Mouse (Mus musculus) forebrain, embryonic 11.5 days (tissue): Measurements from ENCODE around the gene Sco1. TPM values are rescaled to one million over a fixed set of nuclear protein-coding genes. Genes with fewer than 3 reads are reported as not detected.
A peak's percentile ranks its signal among the peaks of the same experiment; 100 is the strongest.
"Not testable (repeated sequence)": the region's sequence is repeated elsewhere in the genome, so short reads cannot be mapped to it uniquely, and the experiment has no call there.

Source experiments
- ATAC-seq: fragments of 200-750 bp; cut with Nextera tagmentation; replicated peaks from 2 replicates; pipeline ENCODE4 v1.8.0; 2017; ENCODE audit warnings: moderate TSS enrichment; ENCODE audit not compliant: low FRiP score
- DNase-seq: peaks from one replicate; pipeline ENCODE4 v3.0.0-alpha.2; 2017; ENCODE audit warnings: low spot score
- H3K27ac ChIP-seq: fragments of 300-500 bp; sonication (generic); 2 replicates; pipeline ENCODE4 v1.5.1; 2014; ENCODE audit warnings: low read depth, low read length
- H3K27me3 ChIP-seq: fragments of 300-500 bp; sonication (generic); 2 replicates; pipeline ENCODE4 v1.6.1; 2014; ENCODE audit warnings: mild to moderate bottlenecking, low read length, mixed read lengths; ENCODE audit not compliant: control insufficient read depth, insufficient read depth
- H3K36me3 ChIP-seq: fragments of 300-500 bp; sonication (generic); 2 replicates; pipeline ENCODE4 v1.6.1; 2014; ENCODE audit warnings: mild to moderate bottlenecking, low read length, moderate library complexity, mixed read lengths; ENCODE audit not compliant: control insufficient read depth, insufficient read depth
- H3K4me1 ChIP-seq: fragments of 300-500 bp; sonication (generic); replicated peaks from 2 replicates; pipeline ENCODE4 v1.6.1; 2014; ENCODE audit warnings: low read length, mixed read lengths; ENCODE audit not compliant: control insufficient read depth, insufficient read depth
- H3K4me2 ChIP-seq: fragments of 300-500 bp; sonication (generic); 2 replicates; pipeline ENCODE4 v1.6.1; 2014; ENCODE audit warnings: low read depth, mild to moderate bottlenecking, low read length, moderate library complexity, mixed read lengths; ENCODE audit not compliant: severe bottlenecking
- H3K4me3 ChIP-seq: fragments of 300-500 bp; sonication (generic); 2 replicates; pipeline ENCODE4 v1.5.1; 2014; ENCODE audit warnings: low read depth, low read length
- H3K9ac ChIP-seq: fragments of 300-500 bp; sonication (generic); 2 replicates; pipeline ENCODE4 v1.6.1; 2014; ENCODE audit warnings: low read length
- H3K9me3 ChIP-seq: fragments of 300-500 bp; sonication (generic); 2 replicates; pipeline ENCODE4 v1.6.1; 2016; ENCODE audit warnings: low read length, mixed read lengths; ENCODE audit not compliant: control insufficient read depth
- WGBS: fragments of 180-500 bp; shearing (Covaris S2); extraction: QIAGEN DNeasy Blood & Tissue Kit; methylation state at CpG from one replicate; pipeline ENCODE4 v1.1.7; 2014; 5-methylcytosine and 5-hydroxymethylcytosine counted together
- polyA plus RNA-seq: library from polyadenylated mRNA; unstranded; fragments of >200 nt; fragmentation: Nextera tagmentation; extraction: Ambion mirVana; gene quantifications from 2 replicates; pipeline ENCODE4 v1.2.1, GENCODE M21; 2014

The Sco1 gene
- polyA plus RNA-seq, 1 experiment from 2014 or later: 21.9 TPM

DNA sequence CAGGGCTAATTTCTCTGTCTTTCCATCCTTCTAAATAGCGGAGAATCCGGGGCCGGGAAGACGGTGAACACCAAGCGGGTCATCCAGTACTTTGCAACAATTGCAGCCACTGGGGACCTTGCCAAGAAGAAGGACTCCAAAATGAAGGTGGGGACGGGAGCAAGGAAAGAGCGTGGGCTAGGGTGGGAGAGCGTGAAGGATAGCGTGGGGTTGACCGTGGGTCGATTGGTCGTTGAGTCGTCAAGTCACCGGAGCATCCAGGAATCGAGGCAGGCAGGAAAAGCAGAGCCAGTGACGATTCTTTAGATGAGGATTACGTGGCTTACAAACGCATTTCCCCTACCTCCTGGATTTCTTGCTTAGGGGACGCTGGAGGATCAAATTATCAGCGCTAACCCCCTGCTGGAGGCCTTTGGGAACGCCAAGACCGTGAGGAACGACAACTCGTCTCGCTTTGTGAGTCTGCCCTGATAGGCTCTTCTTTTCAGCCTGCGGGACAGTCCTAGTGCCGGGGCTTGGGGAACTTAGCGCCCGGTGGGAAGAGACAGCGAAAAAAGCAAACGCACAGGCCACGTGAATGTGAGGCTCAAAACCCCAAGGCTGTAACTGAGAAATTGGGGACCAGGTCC is 31.4 kb downstream of the Sco1 start:
- Histone ChIP-seq H3K9me3 (no peaks in the 10 kb centered on the region), H3K9ac (no peak overlapping the region), H3K27me3 (peaks cover 14% of the 10 kb centered on the region), H3K4me1 (peaks cover 6% of the 10 kb centered on the region; the same call in 1 of the 2 replicates), H3K27ac (no peak overlapping the region), H3K4me3 (no peak overlapping the region), H3K4me2 (no peak overlapping the region), H3K36me3 (no peaks in the 10 kb centered on the region)
- DNase-seq (peak; percentile 48), ATAC-seq (no peak)
- WGBS: 41% methylated on average over 32 of the region's 32 CpGs

DNA sequence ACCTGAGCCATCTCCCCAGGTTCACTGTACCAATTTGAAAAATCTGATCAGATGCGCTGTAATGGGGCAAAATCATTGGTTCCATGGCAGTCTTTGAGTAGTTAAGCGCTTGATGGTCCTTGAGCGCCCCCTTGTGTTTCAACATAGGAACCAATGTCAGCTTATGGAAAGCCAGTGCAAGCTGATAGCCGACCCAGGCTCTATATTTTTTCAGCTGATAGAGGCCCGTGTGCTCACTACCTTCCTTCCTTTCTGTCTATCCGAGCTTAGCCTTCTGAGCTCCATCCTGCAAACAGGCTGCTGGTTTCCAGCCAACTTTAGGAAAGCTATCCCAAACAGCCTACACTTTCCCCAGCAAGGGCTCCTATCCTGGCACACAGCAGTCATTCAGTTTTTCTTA is 33.0 kb downstream of the Sco1 start:
- H3K27me3 ChIP-seq: peaks cover 14% of the 10 kb centered on the region
- ATAC-seq: 0 out of 2 replicates have a peak, but pooled peaks have one; percentile 50
- H3K4me3 ChIP-seq: no peak overlapping the region
- WGBS: 3% methylated on average over 6 of the region's 6 CpGs
- H3K36me3 ChIP-seq: no peaks in the 10 kb centered on the region
- H3K4me1 ChIP-seq: no peaks in the 10 kb centered on the region; the same call in 1 of the 2 replicates
- H3K9me3 ChIP-seq: no peaks in the 10 kb centered on the region
- H3K27ac ChIP-seq: no peak overlapping the region
- H3K4me2 ChIP-seq: no peak overlapping the region
- DNase-seq: peak; percentile 84
- H3K9ac ChIP-seq: no peak overlapping the region

DNA sequence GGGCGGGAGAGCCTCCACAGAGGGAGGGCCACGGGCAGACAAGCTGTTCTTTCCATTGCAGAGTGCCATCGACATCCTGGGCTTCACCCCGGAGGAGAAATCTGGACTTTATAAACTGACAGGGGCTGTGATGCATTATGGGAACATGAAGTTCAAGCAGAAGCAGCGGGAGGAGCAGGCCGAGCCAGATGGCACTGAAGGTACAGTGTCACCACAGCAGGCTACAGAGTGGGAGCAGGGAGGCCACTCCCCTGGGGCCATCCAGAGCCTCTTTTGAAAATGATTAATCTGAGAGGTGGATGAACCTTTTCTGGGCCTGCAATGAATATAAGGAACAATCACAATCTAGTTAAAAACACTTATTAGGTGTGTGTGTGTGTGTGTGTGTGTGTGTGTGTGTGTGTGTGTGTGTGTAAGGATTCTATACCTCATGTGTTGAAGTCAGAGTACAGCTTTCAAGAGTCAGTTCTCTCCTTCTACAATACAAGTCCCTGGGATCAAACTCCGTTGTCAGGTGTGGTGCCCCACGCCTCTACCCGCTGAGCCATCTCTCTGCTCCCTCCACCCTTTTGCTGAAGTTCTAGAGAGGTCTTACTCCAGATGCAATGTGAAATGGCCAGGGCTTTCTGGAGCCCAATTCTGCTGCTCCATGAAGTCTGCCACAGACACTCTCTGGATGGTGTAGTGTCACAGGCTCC is 34.1 kb downstream of the Sco1 start:
- peak; percentile 46 for DNase-seq
- H3K4me3 ChIP-seq: no peak overlapping the region
- WGBS: 62% methylated on average over 9 of the region's 9 CpGs

DNA sequence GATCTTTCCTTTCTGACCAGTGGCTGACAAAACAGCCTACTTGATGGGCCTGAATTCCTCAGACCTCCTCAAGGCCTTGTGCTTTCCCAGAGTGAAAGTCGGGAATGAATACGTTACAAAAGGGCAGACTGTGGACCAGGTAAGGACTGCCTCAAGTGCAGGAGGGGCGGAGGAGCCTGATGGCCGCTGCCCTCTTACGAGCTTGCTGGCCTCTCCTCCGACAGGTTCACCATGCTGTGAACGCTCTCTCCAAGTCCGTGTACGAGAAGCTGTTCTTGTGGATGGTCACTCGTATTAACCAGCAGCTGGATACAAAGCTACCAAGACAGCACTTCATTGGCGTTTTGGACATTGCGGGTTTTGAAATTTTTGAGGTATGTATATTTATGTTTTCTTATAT is 34.8 kb downstream of the Sco1 start:
- Histone ChIP-seq H3K27ac (no peak overlapping the region), H3K27me3 (peaks cover 14% of the 10 kb centered on the region), H3K4me3 (no peak overlapping the region), H3K4me1 (no peaks in the 10 kb centered on the region), H3K9ac (no peak overlapping the region), H3K4me2 (no peak overlapping the region), H3K36me3 (no peaks in the 10 kb centered on the region), H3K9me3 (no peaks in the 10 kb centered on the region)
- 89% methylated on average over 12 of the region's 12 CpGs for WGBS
- ATAC-seq (no peak), DNase-seq (peak; percentile 43)

More for the DNA sequence above, 34.1 kb downstream of the Sco1 start:
- Histone ChIP-seq H3K9me3 (no peaks in the 10 kb centered on the region), H3K4me2 (no peak overlapping the region), H3K4me1 (no peaks in the 10 kb centered on the region), H3K27me3 (peaks cover 14% of the 10 kb centered on the region), H3K27ac (no peak overlapping the region), H3K9ac (no peak overlapping the region), H3K36me3 (no peaks in the 10 kb centered on the region)
- ATAC-seq: no peak

DNA sequence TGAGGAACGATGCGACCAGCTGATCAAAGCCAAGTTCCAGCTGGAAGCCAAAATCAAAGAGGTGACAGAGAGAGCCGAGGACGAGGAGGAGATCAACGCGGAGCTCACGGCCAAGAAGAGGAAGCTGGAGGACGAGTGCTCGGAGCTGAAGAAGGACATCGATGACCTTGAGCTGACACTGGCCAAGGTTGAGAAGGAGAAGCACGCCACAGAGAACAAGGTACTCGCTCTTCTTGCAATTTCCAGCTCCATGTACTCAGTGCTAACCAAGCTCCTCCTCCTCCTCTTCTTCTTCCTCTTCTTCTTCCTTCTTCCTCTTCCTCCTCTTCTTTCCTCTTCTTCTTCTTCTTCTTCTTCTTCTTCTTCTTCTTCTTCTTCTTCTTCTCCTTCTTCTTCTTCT is 39.9 kb downstream of the Sco1 start:
- H3K27ac ChIP-seq, H3K4me2 ChIP-seq: not testable (repeated sequence)
- 93% methylated on average over 12 of the region's 12 CpGs for WGBS

DNA sequence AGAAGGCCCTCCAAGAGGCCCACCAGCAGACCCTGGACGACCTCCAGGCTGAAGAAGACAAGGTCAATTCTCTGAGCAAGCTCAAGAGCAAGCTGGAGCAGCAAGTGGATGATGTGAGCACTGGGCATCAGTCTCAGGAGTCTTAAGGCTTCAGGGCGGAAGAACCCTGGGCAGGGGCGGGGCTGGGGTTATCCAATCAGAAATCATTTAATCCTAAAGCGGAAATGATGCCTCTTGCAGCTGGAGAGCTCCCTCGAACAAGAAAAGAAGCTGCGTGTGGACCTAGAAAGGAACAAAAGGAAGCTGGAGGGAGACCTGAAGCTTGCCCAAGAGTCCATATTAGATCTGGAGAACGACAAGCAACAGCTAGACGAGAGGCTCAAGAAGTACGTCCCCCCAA is 40.7 kb downstream of the Sco1 start:
- Histone ChIP-seq H3K36me3 (no peaks in the 10 kb centered on the region), H3K4me3 (no peak overlapping the region), H3K9me3 (no peaks in the 10 kb centered on the region), H3K27me3 (no peaks in the 10 kb centered on the region), H3K4me2 (no peak overlapping the region), H3K9ac (no peak overlapping the region), H3K4me1 (no peaks in the 10 kb centered on the region), H3K27ac (no peak overlapping the region)
- WGBS: 85% methylated on average over 9 of the region's 9 CpGs
- DNase-seq (no peak), ATAC-seq (no peak)

More for the DNA sequence above, 39.9 kb downstream of the Sco1 start:
- not testable (repeated sequence) for ATAC-seq, H3K36me3 ChIP-seq, H3K4me1 ChIP-seq, H3K27me3 ChIP-seq, H3K9me3 ChIP-seq, H3K4me3 ChIP-seq, H3K9ac ChIP-seq, DNase-seq

DNA sequence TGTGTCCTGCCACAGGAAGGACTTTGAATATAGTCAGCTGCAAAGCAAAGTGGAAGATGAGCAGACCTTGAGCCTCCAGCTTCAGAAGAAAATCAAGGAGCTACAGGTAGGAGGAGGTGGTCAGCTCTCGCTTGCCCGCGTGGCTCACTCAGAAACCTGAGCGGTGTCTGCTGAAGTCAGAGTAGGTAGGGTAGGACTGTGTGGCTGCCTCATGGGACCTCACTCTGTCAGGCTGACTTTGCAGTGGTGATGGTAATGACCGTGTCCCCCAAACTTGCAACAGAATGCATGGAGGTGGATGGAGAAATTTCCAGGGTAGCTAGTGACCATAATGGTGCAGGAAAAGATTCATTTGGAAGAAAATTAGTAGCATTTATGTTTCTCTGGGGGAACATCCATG is 41.2 kb downstream of the Sco1 start:
- H3K4me2 ChIP-seq: no peak overlapping the region
- ATAC-seq (no peak), DNase-seq (no peak)
- H3K4me3 ChIP-seq: no peak overlapping the region
- no peak overlapping the region for H3K9ac ChIP-seq
- no peaks in the 10 kb centered on the region for H3K27me3 ChIP-seq
- no peaks in the 10 kb centered on the region for H3K4me1 ChIP-seq
- no peaks in the 10 kb centered on the region for H3K36me3 ChIP-seq
- no peak overlapping the region for H3K27ac ChIP-seq
- no peaks in the 10 kb centered on the region for H3K9me3 ChIP-seq
- WGBS: 97% methylated on average over 5 of the region's 5 CpGs

DNA sequence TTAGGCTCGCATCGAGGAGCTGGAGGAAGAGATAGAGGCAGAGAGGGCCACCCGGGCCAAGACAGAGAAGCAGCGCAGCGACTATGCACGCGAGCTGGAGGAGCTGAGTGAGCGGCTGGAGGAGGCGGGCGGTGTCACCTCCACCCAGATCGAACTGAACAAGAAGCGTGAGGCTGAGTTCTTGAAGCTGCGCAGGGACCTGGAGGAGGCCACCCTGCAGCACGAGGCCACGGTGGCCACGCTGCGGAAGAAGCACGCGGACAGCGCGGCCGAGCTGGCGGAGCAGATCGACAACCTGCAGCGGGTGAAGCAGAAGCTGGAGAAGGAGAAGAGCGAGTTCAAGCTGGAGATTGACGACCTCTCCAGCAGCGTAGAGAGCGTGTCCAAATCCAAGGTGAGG is 42.0 kb downstream of the Sco1 start:
- no peak overlapping the region for H3K4me3 ChIP-seq
- no peaks in the 10 kb centered on the region for H3K27me3 ChIP-seq
- H3K4me2 ChIP-seq: no peak overlapping the region
- no peaks in the 10 kb centered on the region for H3K9me3 ChIP-seq
- DNase-seq (peak; percentile 2), ATAC-seq (no peak)
- no peaks in the 10 kb centered on the region for H3K4me1 ChIP-seq
- 82% methylated on average over 26 of the region's 29 CpGs for WGBS
- H3K9ac ChIP-seq: no peak overlapping the region
- no peaks in the 10 kb centered on the region for H3K36me3 ChIP-seq
- no peak overlapping the region for H3K27ac ChIP-seq

DNA sequence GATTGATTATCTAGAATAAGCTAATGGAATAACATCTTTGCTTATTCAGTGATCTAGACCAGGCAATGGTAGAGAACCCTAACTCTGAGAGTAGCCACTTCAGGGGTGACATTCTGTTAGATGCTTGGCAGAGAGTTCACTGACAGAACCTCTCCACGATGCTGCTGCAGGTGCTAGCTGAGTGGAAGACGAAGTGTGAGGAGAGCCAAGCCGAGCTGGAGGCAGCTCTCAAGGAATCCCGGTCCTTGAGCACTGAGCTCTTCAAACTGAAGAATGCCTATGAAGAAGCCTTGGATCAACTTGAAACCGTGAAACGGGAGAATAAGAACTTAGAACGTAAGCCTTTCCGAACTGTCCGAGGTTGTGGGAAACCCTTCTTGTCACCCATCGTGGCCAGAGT is 45.2 kb downstream of the Sco1 start:
- no peak for ATAC-seq
- 92% methylated on average over 10 of the region's 10 CpGs for WGBS
- H3K9ac ChIP-seq: no peak overlapping the region

More for the DNA sequence above, 45.2 kb downstream of the Sco1 start:
- DNase-seq: peak; percentile 8
- Histone ChIP-seq H3K4me2 (no peak overlapping the region), H3K27ac (no peak overlapping the region), H3K4me1 (no peaks in the 10 kb centered on the region), H3K4me3 (no peak overlapping the region), H3K9me3 (no peaks in the 10 kb centered on the region), H3K36me3 (no peaks in the 10 kb centered on the region), H3K27me3 (no peaks in the 10 kb centered on the region)
